Mouse (Mus musculus) erythroblast, embryonic 14.5 days (primary cell): Measurements from ENCODE around the gene Atp2c2.

ENCODE experiments used
- GATA1 ChIP-seq: IDR thresholded peaks from 2 replicates; pipeline ENCODE4 v1.6.1; 2012; ENCODE audit warnings: low read length, inconsistent platforms, mixed read lengths
- TAL1 ChIP-seq: IDR thresholded peaks from 3 replicates; pipeline ENCODE4 v1.6.1; 2012; ENCODE audit warnings: low read length, inconsistent platforms, mixed read lengths

GRCm38 (mm10) chr8:119784676-119785075, 84.9 kb downstream of the Atp2c2 start:
- TF ChIP-seq GATA1 (no peak), TAL1 (no peak)
